Mouse (Mus musculus): Measurements from ENCODE around the gene Rad51b. TPM values are rescaled to one million over a fixed set of nuclear protein-coding genes. Genes with fewer than 3 reads are reported as not detected.

The Rad51b gene
- total and polyA plus RNA-seq, 3 experiments, result 6.5 to 8.6 (median 8.5) TPM

GRCm38 (mm10) chr12:79551274-79551673 is 254.2 kb downstream of the Rad51b start:
- H3K4me3 ChIP-seq (replicated peaks in 1 of 3; ENCODE audit: low read depth in 2 of 3, low read length in 2 of 3, poor library complexity in 1 of 3), result no peak overlapping the region
- in situ Hi-C loops (cut with MboI; ENCODE audit: low pct_ligation_motif_present, low pct_unique_long_range_greater_than_20kb, low sequenced_read_pairs), result no loop called here
- H3K36me3 ChIP-seq (replicated peaks in 1 of 2; ENCODE audit: control insufficient read depth in 1 of 2, insufficient read depth in 1 of 2, low read length in 1 of 2), result peaks cover 0 to 6% of the 10 kb centered on the region in 2 experiments
- no peak overlapping the region for H3K9ac ChIP-seq (ENCODE audit: insufficient read depth, low read depth)
- no peaks in the 10 kb centered on the region; a peak in 1 of 4 replicates for H3K4me1 ChIP-seq (ENCODE audit: control insufficient read depth in 1 of 2, insufficient read depth in 2 of 2)
- no peak overlapping the region for H3K27ac ChIP-seq (ENCODE audit: insufficient read depth, low read depth)
- no peak for DNase-seq (ENCODE audit: extremely low read depth)
- no peaks in the 10 kb centered on the region for H3K79me2 ChIP-seq (replicated peaks; ENCODE audit: control insufficient read depth, extremely low read depth, insufficient read depth, poor library complexity, severe bottlenecking)
- H3K4me2 ChIP-seq (ENCODE audit: insufficient read depth, low read depth, poor library complexity, severe bottlenecking), result no peak overlapping the region
- H3K27me3 ChIP-seq (replicated peaks), result no peaks in the 10 kb centered on the region
- no peak for TF ChIP-seq EP300 (IDR thresholded peaks at IDR 0.05; ENCODE audit: low read length)
- no peak for TF ChIP-seq ETS1 (conservative IDR thresholded peaks at IDR 0.05; ENCODE audit: low read depth, low read length)
- no peak for TF ChIP-seq USF1 (IDR thresholded peaks at IDR 0.05; ENCODE audit: low read depth, low read length)
- TF ChIP-seq NELFE (IDR thresholded peaks at IDR 0.05; ENCODE audit: low read depth, low read length), result no peak
- no peak for TF ChIP-seq MXI1 (IDR thresholded peaks at IDR 0.05; ENCODE audit: low read depth, low read length)
- TF ChIP-seq JUN (IDR thresholded peaks at IDR 0.05; ENCODE audit: insufficient read depth, low read depth, low read length), result no peak
- TF ChIP-seq CHD1 (IDR thresholded peaks at IDR 0.05; ENCODE audit: low read depth, low read length), result no peak
- TF ChIP-seq TCF12 (IDR thresholded peaks at IDR 0.05; ENCODE audit: low read depth, low read length), result no peak
- no peak for TF ChIP-seq IRF4 (IDR thresholded peaks at IDR 0.05; ENCODE audit: low read depth, low read length)
- no peak for TF ChIP-seq BHLHE40 (IDR thresholded peaks at IDR 0.05; ENCODE audit: low read depth, low read length)
- TF ChIP-seq HCFC1 (IDR thresholded peaks at IDR 0.05; ENCODE audit: low read depth, low read length), result no peak
- H3K9me3 ChIP-seq (replicated peaks; ENCODE audit: low read length), result no peaks in the 10 kb centered on the region
- dilution Hi-C loops (cut with MboI; ENCODE audit: extremely low pct_ligation_motif_present, extremely low pct_unique_long_range_greater_than_20kb, low sequenced_read_pairs), result no loop called here

- no peak overlapping the region for H3K4me2 ChIP-seq (ENCODE audit: insufficient read depth, low read depth, poor library complexity, severe bottlenecking)
- no peak overlapping the region for H3K9ac ChIP-seq (ENCODE audit: insufficient read depth, low read depth)
- DNase-seq (ENCODE audit: extremely low read depth), result no peak
- dilution Hi-C loops (cut with MboI; ENCODE audit: extremely low pct_ligation_motif_present, extremely low pct_unique_long_range_greater_than_20kb, low sequenced_read_pairs), result no loop called here
- no peaks in the 10 kb centered on the region for H3K79me2 ChIP-seq (replicated peaks; ENCODE audit: control insufficient read depth, extremely low read depth, insufficient read depth, poor library complexity, severe bottlenecking)
- H3K4me1 ChIP-seq (ENCODE audit: control insufficient read depth in 1 of 2, insufficient read depth in 2 of 2), result no peaks in the 10 kb centered on the region; a peak in 1 of 4 replicates
- no peak overlapping the region for H3K27ac ChIP-seq (ENCODE audit: insufficient read depth, low read depth)
- no peaks in the 10 kb centered on the region for H3K27me3 ChIP-seq (replicated peaks)
- in situ Hi-C loops (cut with MboI; ENCODE audit: low pct_ligation_motif_present, low pct_unique_long_range_greater_than_20kb, low sequenced_read_pairs), result no loop called here
- no peak for TF ChIP-seq CHD1 (IDR thresholded peaks at IDR 0.05; ENCODE audit: low read depth, low read length)
- TF ChIP-seq JUND (conservative IDR thresholded peaks at IDR 0.05; ENCODE audit: low read depth, low read length), result no peak
- no peak for TF ChIP-seq POLR2AphosphoS2 (IDR thresholded peaks at IDR 0.05; ENCODE audit: low read depth, low read length)
- TF ChIP-seq TBP (conservative IDR thresholded peaks at IDR 0.05; ENCODE audit: low read depth, low read length), result no peak
- H3K36me3 ChIP-seq (replicated peaks in 1 of 2; ENCODE audit: control insufficient read depth in 1 of 2, insufficient read depth in 1 of 2, low read length in 1 of 2), result peaks cover 0 to 4% of the 10 kb centered on the region in 2 experiments
- H3K4me3 ChIP-seq (replicated peaks in 1 of 3; ENCODE audit: low read depth in 2 of 3, low read length in 2 of 3, poor library complexity in 1 of 3), result no peak overlapping the region
- H3K9me3 ChIP-seq (replicated peaks; ENCODE audit: low read length), result no peaks in the 10 kb centered on the region
Observed at GRCm38 (mm10) chr12:79553056-79553455, 256.0 kb downstream of the Rad51b start.

- no peak for DNase-seq (ENCODE audit: extremely low read depth)
- Histone ChIP-seq H3K79me2 (replicated peaks; ENCODE audit: control insufficient read depth, extremely low read depth, insufficient read depth, poor library complexity, severe bottlenecking) (no peaks in the 10 kb centered on the region), H3K4me3 (replicated peaks in 1 of 3; ENCODE audit: low read depth in 2 of 3, low read length in 2 of 3, poor library complexity in 1 of 3) (no peak overlapping the region), H3K27me3 (replicated peaks) (no peaks in the 10 kb centered on the region), H3K4me2 (ENCODE audit: insufficient read depth, low read depth, poor library complexity, severe bottlenecking) (no peak overlapping the region), H3K36me3 (replicated peaks in 1 of 2; ENCODE audit: control insufficient read depth in 1 of 2, insufficient read depth in 1 of 2, low read length in 1 of 2) (peaks cover 0 to 8% of the 10 kb centered on the region in 2 experiments), H3K9me3 (replicated peaks; ENCODE audit: low read length) (no peaks in the 10 kb centered on the region), H3K27ac (ENCODE audit: insufficient read depth, low read depth) (no peak overlapping the region), H3K9ac (ENCODE audit: insufficient read depth, low read depth) (no peak overlapping the region), H3K4me1 (ENCODE audit: control insufficient read depth in 1 of 2, insufficient read depth in 2 of 2) (no peaks in the 10 kb centered on the region)
- in situ Hi-C loops (cut with MboI; ENCODE audit: low pct_ligation_motif_present, low pct_unique_long_range_greater_than_20kb, low sequenced_read_pairs) (no loop called here), dilution Hi-C loops (cut with MboI; ENCODE audit: extremely low pct_ligation_motif_present, extremely low pct_unique_long_range_greater_than_20kb, low sequenced_read_pairs) (no loop called here)
- TF ChIP-seq ETS1 (conservative IDR thresholded peaks at IDR 0.05; ENCODE audit: low read depth, low read length) (no peak), HCFC1 (IDR thresholded peaks at IDR 0.05; ENCODE audit: low read depth, low read length) (no peak), EP300 (IDR thresholded peaks at IDR 0.05; ENCODE audit: low read length) (no peak), CHD2 (IDR thresholded peaks at IDR 0.05; ENCODE audit: low read length) (no peak), RAD21 (IDR thresholded peaks at IDR 0.05; ENCODE audit: low read depth, low read length) (no peak), UBTF (IDR thresholded peaks at IDR 0.05; ENCODE audit: low read depth, low read length) (no peak), USF2 (conservative IDR thresholded peaks at IDR 0.05; ENCODE audit: low read depth, low read length) (no peak), BHLHE40 (IDR thresholded peaks at IDR 0.05; ENCODE audit: low read depth, low read length) (no peak), SMC3 (IDR thresholded peaks at IDR 0.05; ENCODE audit: low read depth, low read length) (no peak), IRF4 (IDR thresholded peaks at IDR 0.05; ENCODE audit: low read depth, low read length) (no peak), ZKSCAN1 (IDR thresholded peaks at IDR 0.05; ENCODE audit: borderline replicate concordance, low read depth, low read length) (no peak), MAX (IDR thresholded peaks at IDR 0.05; ENCODE audit: low read length) (no peak), NRF1 (IDR thresholded peaks at IDR 0.05; ENCODE audit: low read depth, low read length) (no peak), TBP (conservative IDR thresholded peaks at IDR 0.05; ENCODE audit: low read depth, low read length) (no peak), GABPA (IDR thresholded peaks at IDR 0.05; ENCODE audit: insufficient replicate concordance, low read depth, low read length) (no peak), RCOR1 (conservative IDR thresholded peaks at IDR 0.05; ENCODE audit: low read depth, low read length) (no peak), MEF2A (IDR thresholded peaks at IDR 0.05; ENCODE audit: borderline replicate concordance, low read depth, low read length) (no peak)
Observed at GRCm38 (mm10) chr12:79557904-79558303, 260.8 kb downstream of the Rad51b start.
